Mouse (Mus musculus) erythroblast, embryonic 14.5 days (primary cell): ENCODE results near the gene Gm49366. TPM values are rescaled to one million over a fixed set of nuclear protein-coding genes. Genes with fewer than 3 reads are reported as not detected.
A peak's percentile ranks its signal among the peaks of the same experiment; 100 is the strongest.
"Not testable (repeated sequence)": the region's sequence is repeated elsewhere in the genome, so short reads cannot be mapped to it uniquely, and the experiment has no call there.

Experiments
- H3K27me3 ChIP-seq: 2 replicates; pipeline ENCODE4 v1.6.1; 2012; ENCODE audit warnings: inconsistent platforms; ENCODE audit not compliant: control insufficient read depth
- H3K36me3 ChIP-seq: 2 replicates; pipeline ENCODE4 v1.6.1; 2012; ENCODE audit warnings: mild to moderate bottlenecking, inconsistent platforms; ENCODE audit not compliant: control insufficient read depth
- H3K4me1 ChIP-seq: 2 replicates; pipeline ENCODE4 v1.6.1; 2012; ENCODE audit warnings: inconsistent platforms; ENCODE audit not compliant: control insufficient read depth
- H3K4me3 ChIP-seq: replicated peaks from 2 replicates; pipeline ENCODE3; 2012; ENCODE audit warnings: moderate library complexity, mild to moderate bottlenecking, inconsistent platforms
- H3K9me3 ChIP-seq: 2 replicates; pipeline ENCODE4 v1.6.1; 2012; ENCODE audit warnings: low read length, inconsistent platforms, mixed read lengths; ENCODE audit not compliant: control insufficient read depth
- GATA1 ChIP-seq: IDR thresholded peaks from 2 replicates; pipeline ENCODE4 v1.6.1; 2012; ENCODE audit warnings: low read length, inconsistent platforms, mixed read lengths
- TAL1 ChIP-seq: IDR thresholded peaks from 3 replicates; pipeline ENCODE4 v1.6.1; 2012; ENCODE audit warnings: low read length, inconsistent platforms, mixed read lengths
- polyA plus RNA-seq: library from polyadenylated mRNA; stranded (reverse); fragments of >175 nt; gene quantifications from 2 replicates; pipeline ENCODE4 v1.2.3, GENCODE M21; 2012

Gm49366 gene
- polyA plus RNA-seq, 1 experiment = not detected

DNA sequence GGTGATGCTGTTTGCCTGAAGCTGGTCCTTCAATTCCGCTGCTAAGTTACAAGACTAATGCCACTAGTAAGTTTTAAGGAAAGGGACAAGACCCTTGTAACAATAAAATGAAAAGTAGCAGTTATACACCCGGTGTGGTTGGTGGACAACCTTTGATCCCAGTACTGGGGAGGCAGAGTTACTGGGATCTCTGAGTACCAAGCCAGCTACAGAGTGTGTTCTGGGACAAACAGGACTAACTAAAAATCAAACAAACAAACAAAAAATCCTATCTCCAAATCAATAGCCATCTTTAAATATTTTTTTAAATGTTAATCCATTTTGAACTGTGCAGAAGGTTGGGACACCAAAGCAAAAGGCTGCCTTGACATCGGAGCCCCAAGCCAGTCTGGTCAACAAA lies 28.5 kb upstream of the Gm49366 start:
- no peaks in the 10 kb centered on the region for H3K9me3 ChIP-seq
- TF ChIP-seq TAL1 (no peak), GATA1 (no peak)
- H3K27me3 ChIP-seq = peaks cover 35% of the 10 kb centered on the region
- H3K4me3 ChIP-seq = peak overlapping the region; percentile 32
- H3K4me1 ChIP-seq = no peaks in the 10 kb centered on the region; the same call in 1 of the 2 replicates
- no peaks in the 10 kb centered on the region for H3K36me3 ChIP-seq

DNA sequence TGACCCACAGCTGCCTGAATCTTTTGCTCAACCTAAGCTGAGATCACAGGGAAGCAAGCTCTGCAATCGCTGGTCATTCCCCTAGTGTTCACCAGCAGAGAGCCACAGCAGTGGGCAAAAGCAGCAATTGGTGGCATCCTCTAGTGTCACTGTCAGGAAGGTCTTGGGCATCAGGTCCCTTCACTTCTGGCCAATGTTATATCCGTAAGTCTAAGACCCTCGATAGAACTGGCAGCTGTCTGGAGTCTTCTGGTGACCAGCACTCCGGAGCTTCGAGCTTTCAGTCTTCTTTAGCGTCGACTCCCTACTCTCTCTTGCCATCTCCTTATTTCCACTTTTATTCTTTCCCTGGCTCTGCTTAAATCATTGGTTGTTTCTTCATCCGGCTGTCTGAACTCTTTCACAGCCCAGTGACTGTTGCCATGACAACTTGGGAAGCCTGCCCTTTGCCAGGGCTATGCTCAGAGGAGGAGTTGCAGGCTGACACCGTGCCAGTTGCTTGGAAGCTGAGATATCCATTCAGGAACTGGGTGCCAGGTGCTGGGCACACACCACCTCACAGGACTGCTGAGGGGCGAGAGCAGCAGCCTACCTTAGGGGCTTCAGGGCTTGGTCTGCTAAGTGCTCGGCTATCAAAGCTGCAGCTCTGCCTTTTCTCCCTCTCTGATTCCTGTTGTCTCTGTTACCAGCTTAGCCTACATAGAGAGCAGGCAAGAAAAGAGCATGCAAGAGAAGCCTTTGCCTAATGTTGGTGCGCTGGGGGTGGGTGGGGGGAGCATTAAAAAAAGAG lies 27.3 kb upstream of the Gm49366 start:
- Histone ChIP-seq H3K4me3 (no peak overlapping the region), H3K36me3 (no peaks in the 10 kb centered on the region)

DNA sequence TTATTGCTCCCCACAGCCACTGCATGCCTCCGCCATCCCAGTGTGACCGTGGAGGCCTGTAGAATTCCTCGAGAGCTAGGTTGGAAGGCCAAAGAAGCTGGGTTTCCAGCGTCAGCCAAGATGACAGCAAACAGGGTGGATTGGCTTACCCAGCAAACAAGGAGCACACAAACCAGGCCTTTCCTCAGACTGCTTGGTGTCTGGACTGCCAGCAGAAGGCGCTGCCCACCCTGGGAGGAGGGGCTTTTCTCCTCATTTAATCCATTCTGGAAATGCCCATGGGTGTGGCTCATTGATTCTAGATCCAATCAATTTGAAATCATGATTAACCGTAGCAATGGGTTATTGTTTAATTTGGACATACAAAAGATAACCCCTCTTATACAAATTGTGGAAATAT lies 25.6 kb upstream of the Gm49366 start:
- H3K36me3 ChIP-seq = no peaks in the 10 kb centered on the region
- TF ChIP-seq TAL1 (no peak), GATA1 (no peak)
- H3K4me1 ChIP-seq = no peaks in the 10 kb centered on the region; the same call in 1 of the 2 replicates
- H3K4me3 ChIP-seq = no peak overlapping the region
- peaks cover 34% of the 10 kb centered on the region for H3K27me3 ChIP-seq
- H3K9me3 ChIP-seq = no peaks in the 10 kb centered on the region

More for the DNA sequence above, 27.3 kb upstream of the Gm49366 start:
- Histone ChIP-seq H3K4me1 (no peaks in the 10 kb centered on the region; the same call in 1 of the 2 replicates), H3K27me3 (peaks cover 35% of the 10 kb centered on the region), H3K9me3 (no peaks in the 10 kb centered on the region)
- TF ChIP-seq GATA1 (no peak), TAL1 (no peak)

DNA sequence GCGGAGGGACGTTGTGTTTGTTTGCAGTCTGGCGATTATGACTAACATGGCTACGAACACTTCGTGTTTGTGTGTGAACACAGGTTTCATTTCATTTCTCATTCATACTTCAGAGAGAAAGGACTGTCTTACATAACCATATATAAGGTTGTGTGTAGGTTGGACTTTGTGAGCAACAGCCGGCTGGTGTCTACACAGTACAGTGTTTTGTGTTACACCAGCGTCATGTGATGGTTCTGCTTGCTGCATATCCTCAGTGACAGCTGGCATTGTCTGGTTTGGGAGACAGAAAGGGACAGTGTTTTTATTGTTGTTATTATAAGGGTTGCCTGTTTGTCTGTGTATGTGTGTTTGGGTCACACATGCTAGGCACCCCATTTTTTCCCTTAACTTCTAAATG lies 25.0 kb upstream of the Gm49366 start:
- TF ChIP-seq GATA1 (no peak), TAL1 (no peak)
- Histone ChIP-seq H3K9me3 (no peaks in the 10 kb centered on the region), H3K4me3 (no peak overlapping the region), H3K36me3 (no peaks in the 10 kb centered on the region), H3K27me3 (peaks cover 29% of the 10 kb centered on the region), H3K4me1 (no peaks in the 10 kb centered on the region; the same call in 1 of the 2 replicates)

DNA sequence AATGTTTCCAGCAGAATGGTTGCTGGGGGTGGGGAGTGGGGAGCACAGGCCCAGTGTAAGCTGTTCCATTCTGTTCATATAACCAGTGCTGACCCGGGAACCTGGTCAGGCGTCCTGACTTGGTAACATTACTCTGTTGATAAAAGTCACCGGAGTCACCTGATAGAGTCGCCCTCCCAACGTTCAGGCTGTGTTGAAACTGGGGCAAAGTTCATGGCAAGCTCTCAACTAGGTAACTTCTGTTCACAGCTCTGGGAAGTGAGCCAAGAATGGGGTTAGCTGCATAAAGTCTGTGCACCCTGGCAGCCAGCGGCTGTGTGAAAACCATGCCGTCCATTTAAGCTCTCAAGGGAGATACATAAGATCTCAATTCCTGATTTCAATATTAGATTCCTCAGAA lies 18.2 kb upstream of the Gm49366 start:
- H3K9me3 ChIP-seq, H3K4me3 ChIP-seq, H3K27me3 ChIP-seq, H3K4me1 ChIP-seq, H3K36me3 ChIP-seq: not testable (repeated sequence)

DNA sequence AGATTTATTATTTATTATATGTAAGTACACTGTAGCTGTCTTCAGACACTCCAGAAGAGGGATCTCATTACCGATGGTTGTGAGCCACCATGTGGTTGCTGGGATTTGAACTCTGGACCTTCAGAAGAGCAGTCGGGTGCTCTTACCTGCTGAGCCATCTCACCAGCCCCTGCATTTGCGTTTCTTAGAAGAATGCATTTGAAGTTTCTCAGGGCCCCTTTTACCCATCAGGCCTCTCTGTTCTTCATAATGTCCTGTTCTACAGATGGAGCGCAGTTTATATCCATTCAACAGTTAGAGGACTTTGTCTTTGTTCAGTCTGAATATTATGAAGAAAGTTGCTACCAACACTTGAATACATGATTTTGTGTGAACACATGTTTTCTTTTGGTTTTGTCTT lies 16.5 kb upstream of the Gm49366 start:
- H3K4me1 ChIP-seq, H3K4me3 ChIP-seq, H3K9me3 ChIP-seq, H3K36me3 ChIP-seq, H3K27me3 ChIP-seq: not testable (repeated sequence)

DNA sequence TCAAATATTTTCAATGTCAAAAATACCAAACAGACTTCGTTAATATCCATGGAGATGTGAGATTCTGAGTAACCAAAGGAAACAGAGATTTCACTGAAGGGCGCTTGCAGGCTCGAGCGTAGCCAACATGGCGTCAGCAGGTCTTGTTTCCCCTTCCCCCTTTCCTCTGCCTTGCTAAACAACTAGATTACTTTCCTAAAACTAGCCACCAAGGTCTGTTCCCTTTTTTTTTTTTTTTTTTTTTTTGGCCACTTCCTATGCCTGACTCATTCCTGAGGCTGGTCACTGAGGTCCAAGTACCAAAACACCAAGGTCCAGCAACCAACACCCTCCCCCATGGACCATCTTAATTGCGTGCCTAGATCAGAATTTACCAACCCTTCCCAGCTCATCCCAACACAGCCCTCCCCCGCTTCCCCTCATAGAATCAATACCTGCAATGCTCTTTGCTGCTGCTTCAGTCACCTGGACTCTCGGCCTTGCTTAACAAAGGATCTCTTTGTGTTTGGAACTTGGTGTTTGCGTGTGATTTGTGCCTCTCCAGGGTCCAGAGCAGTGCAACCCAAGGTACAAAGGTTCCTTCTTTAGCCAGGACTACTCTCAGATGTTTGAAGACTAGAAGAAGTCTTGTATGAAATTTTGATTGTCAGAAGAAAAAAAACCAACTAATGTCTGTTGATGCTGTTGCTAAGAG lies 15.5 kb upstream of the Gm49366 start:
- Histone ChIP-seq H3K4me3 (no peak overlapping the region), H3K27me3 (no peaks in the 10 kb centered on the region), H3K36me3 (no peaks in the 10 kb centered on the region), H3K4me1 (no peaks in the 10 kb centered on the region), H3K9me3 (no peaks in the 10 kb centered on the region)
- TF ChIP-seq TAL1 (no peak), GATA1 (no peak)

DNA sequence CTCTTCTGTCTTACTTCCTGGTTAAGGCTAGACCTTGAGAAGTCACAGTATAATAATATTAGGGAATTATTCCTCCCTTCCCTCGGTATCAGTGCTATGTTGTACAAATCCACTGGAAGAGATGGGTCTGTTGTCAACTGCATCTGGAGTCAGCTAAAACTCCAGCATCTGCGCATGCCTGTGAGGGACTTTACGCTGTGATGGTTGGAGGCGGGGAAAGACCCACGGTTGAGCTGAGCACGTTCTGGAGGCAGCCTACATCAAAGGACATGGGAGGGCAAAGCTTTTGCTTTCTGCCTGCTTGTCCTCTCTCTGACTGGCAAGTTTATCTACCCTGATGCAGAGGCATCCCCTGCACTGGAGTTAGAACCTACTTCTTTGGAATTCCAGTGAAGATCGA lies 12.8 kb upstream of the Gm49366 start:
- Histone ChIP-seq H3K36me3 (no peaks in the 10 kb centered on the region), H3K27me3 (no peaks in the 10 kb centered on the region), H3K4me3 (no peak overlapping the region), H3K9me3 (no peaks in the 10 kb centered on the region), H3K4me1 (no peaks in the 10 kb centered on the region)
- TF ChIP-seq TAL1 = no peak
- TF ChIP-seq GATA1 = no peak

DNA sequence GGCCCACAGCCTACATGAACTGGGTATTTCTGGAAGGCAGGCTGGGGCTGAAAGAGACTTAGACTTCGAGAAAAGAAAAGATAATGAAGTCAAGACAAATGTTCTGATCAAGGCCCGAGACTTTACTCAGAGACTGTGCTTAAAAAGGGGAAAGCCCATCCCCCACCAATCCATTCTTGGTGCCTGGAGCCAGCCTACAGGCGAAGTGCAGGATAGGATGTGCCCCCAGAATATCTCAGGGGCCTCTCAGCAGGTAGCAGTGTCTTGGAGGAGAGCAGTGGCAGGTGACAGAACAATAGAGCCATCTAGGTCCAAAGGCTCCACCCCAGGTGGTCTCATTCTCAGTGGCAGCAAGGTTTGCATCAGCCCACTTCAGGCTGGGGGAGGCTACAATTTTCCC lies 10.4 kb upstream of the Gm49366 start:
- not testable (repeated sequence) for H3K9me3 ChIP-seq, H3K27me3 ChIP-seq, H3K4me1 ChIP-seq, H3K4me3 ChIP-seq, H3K36me3 ChIP-seq

DNA sequence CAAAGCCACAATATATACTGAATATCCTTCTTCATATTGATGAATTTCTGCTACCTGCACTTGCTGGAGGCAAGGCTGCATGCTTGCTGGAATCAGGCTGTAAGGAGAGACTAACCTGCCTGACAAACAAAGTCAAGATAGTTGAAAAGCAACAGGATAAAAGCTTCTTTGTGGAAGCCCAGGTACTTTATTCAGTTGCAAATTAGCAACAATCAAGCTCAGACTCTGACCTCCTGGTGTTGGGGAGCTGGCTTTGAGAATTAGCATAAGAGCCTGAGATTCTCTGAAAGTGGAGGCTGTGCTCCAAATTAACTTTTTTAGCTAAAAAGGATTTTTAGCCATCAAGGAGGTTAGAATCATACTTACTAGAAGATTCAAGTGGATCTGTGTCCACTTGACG lies 9.7 kb upstream of the Gm49366 start:
- not testable (repeated sequence) for H3K36me3 ChIP-seq, H3K27me3 ChIP-seq, H3K9me3 ChIP-seq, H3K4me1 ChIP-seq, H3K4me3 ChIP-seq
